ENCODE assay signal across 31 mouse cellular contexts in the genomic region with DNA sequence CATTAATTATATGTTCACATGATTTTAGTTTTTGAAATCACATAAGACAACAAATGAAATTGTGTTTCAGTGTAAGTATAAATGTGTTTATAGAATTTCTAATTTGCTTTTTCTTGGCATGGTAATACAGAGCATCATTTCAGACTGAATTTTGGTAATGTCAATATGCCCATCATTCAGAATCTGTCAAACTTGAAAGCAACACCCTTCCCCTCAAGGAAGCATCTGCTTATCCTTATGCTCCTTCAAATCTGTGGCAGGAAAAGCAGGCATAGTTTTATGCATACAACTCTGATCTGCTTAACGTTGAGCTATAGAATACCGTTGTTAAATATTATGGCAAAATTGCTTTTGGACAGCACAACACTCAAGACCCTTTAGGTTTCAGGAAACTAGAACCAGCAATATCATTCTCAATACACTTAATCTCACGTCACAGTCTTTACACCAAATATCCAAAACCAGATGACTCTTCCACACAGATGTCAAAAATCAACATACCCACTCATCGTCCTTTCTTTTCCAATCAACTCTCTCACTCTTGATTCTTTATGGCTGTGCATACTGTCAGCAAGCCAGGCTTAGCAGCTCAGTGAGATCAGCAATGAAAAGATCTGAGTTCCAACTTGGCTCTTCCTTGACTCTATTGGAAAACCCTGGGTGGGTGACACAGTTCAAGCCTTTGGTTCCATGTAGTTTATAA. TPM values are rescaled to one million over a fixed set of nuclear protein-coding genes. Genes with fewer than 3 reads are reported as not detected.
DNase-seq lines count a peak whose midpoint lies in the region; ATAC-seq lines count a peak whose summit lies in the region.
"Had no signal": no experiment of that assay in that cellular context is flagged by ENCODE, and none has a peak within 500 bp of the region (broad histone marks: within the 10 kb centered on the region; RNA-seq: fewer than 3 reads in every experiment).

No protein-coding gene starts in this region.

- no peaks in the 10 kb centered on the region for H3K27me3 ChIP-seq in forebrain, embryonic 13.5 days
- H3K27me3 ChIP-seq in forebrain, embryonic 10.5 days (ENCODE audit: poor library complexity, severe bottlenecking) = no peaks in the 10 kb centered on the region
- H3K27me3 ChIP-seq in hindbrain, embryonic 11.5 days (ENCODE audit: control insufficient read depth, insufficient read depth, low read length) = no peaks in the 10 kb centered on the region
- H3K27me3 ChIP-seq in kidney, embryonic 15.5 days = no peaks in the 10 kb centered on the region
- H3K27me3 ChIP-seq: CH12.LX; embryonic facial prominence, embryonic 12.5 days; heart, embryonic 12.5 days; heart, embryonic 15.5 days; Patski had no signal

- no peak overlapping the region for H3K4me3 ChIP-seq in forebrain, embryonic 13.5 days
- H3K4me3 ChIP-seq in forebrain, embryonic 10.5 days = no peak overlapping the region
- no peak overlapping the region for H3K4me3 ChIP-seq in hindbrain, embryonic 11.5 days (ENCODE audit: low read depth, low read length)
- no peak overlapping the region for H3K4me3 ChIP-seq in kidney, embryonic 15.5 days (replicated peaks)
- H3K4me3 ChIP-seq: embryonic facial prominence, embryonic 12.5 days; heart, embryonic 12.5 days; heart, embryonic 15.5 days; hindbrain, embryonic 10.5 days had no signal

- H3K9ac ChIP-seq in forebrain, embryonic 13.5 days = no peak overlapping the region
- no peak overlapping the region for H3K9ac ChIP-seq in hindbrain, embryonic 11.5 days (ENCODE audit: low read depth, low read length)
- no peak overlapping the region for H3K9ac ChIP-seq in kidney, embryonic 15.5 days
- H3K9ac ChIP-seq: embryonic facial prominence, embryonic 12.5 days; heart, embryonic 12.5 days; heart, embryonic 15.5 days; hindbrain, embryonic 14.5 days had no signal

- no peak for DNase-seq in forebrain, embryonic 10.5 days (ENCODE audit: extremely low spot score, low spot score)
- no peak for DNase-seq in frontal cortex, adult 2 months (ENCODE audit: extremely low spot score in 1 of 2, low spot score in 1 of 2)
- peak; percentile 15 for DNase-seq in brain, adult 2 months (ENCODE audit: low read depth, low spot score)
- DNase-seq in brain, embryonic 18.5 days (ENCODE audit: low read depth, low spot score) = peak; percentile 57
- no peak for DNase-seq in hindbrain, embryonic 11.5 days (ENCODE audit: low spot score)
- DNase-seq: adrenal gland, postnatal 10 days; adrenal gland, postnatal 36 days; B cell, adult 2 months; cerebellum, adult 18-20 months; cerebellum, adult 9-10 months; cerebellum, postnatal 14 days; gastrocnemius, postnatal 25 days; heart, adult 18-20 months; heart, postnatal 10 days; heart, postnatal 36 days; kidney, adult 18-20 months; kidney, adult 9 months had no signal

- H3K27ac ChIP-seq in forebrain, embryonic 13.5 days = no peak overlapping the region
- H3K27ac ChIP-seq in forebrain, embryonic 10.5 days = no peak overlapping the region
- no peak overlapping the region for H3K27ac ChIP-seq in hindbrain, embryonic 11.5 days (ENCODE audit: low read depth, low read length)
- no peak overlapping the region for H3K27ac ChIP-seq in kidney, embryonic 15.5 days
- H3K27ac ChIP-seq: embryonic facial prominence, embryonic 12.5 days; heart, embryonic 15.5 days; hindbrain, embryonic 10.5 days; hindbrain, embryonic 14.5 days; hindbrain, postnatal 0 days had no signal

- no peaks in the 10 kb centered on the region for H3K4me1 ChIP-seq in forebrain, embryonic 13.5 days
- H3K4me1 ChIP-seq in forebrain, embryonic 10.5 days = no peaks in the 10 kb centered on the region
- H3K4me1 ChIP-seq in hindbrain, embryonic 11.5 days (replicated peaks; ENCODE audit: control insufficient read depth, insufficient read depth, low read length) = no peaks in the 10 kb centered on the region
- H3K4me1 ChIP-seq in kidney, embryonic 15.5 days = no peaks in the 10 kb centered on the region
- H3K4me1 ChIP-seq: embryonic facial prominence, embryonic 12.5 days; heart, embryonic 12.5 days; heart, embryonic 15.5 days; hindbrain, embryonic 10.5 days had no signal

- ATAC-seq in forebrain, embryonic 13.5 days = peak; percentile 80; the same call in 1 of the 2 replicates
- ATAC-seq in frontal cortex, adult (ENCODE audit: low TSS enrichment) = peak; percentile 31; the same call in 1 of the 2 replicates
- no peak for ATAC-seq in hindbrain, embryonic 11.5 days (ENCODE audit: low FRiP score)
- ATAC-seq in kidney, embryonic 15.5 days (replicated peaks; ENCODE audit: low FRiP score) = no peak
- ATAC-seq: hindbrain, postnatal 0 days; inflammation-experienced regulatory T-cells, adult 6 months; intestine, embryonic 16.5 days; Patski had no signal

- H3K36me3 ChIP-seq in forebrain, embryonic 13.5 days (ENCODE audit: poor library complexity, severe bottlenecking) = peaks cover 8% of the 10 kb centered on the region
- peaks cover 21% of the 10 kb centered on the region for H3K36me3 ChIP-seq in forebrain, embryonic 10.5 days (replicated peaks)
- no peaks in the 10 kb centered on the region for H3K36me3 ChIP-seq in hindbrain, embryonic 11.5 days (ENCODE audit: control insufficient read depth, insufficient read depth, low read length)
- peaks cover 5% of the 10 kb centered on the region; the same call in 1 of the 2 replicates for H3K36me3 ChIP-seq in kidney, embryonic 15.5 days
- H3K36me3 ChIP-seq: heart, embryonic 12.5 days; heart, embryonic 15.5 days had no signal

- no peaks in the 10 kb centered on the region; the same call in 1 of the 2 replicates for H3K9me3 ChIP-seq in forebrain, embryonic 13.5 days (replicated peaks)
- H3K9me3 ChIP-seq in forebrain, embryonic 10.5 days = peaks cover 6% of the 10 kb centered on the region; the same call in 1 of the 2 replicates
- no peaks in the 10 kb centered on the region for H3K9me3 ChIP-seq in hindbrain, embryonic 11.5 days (ENCODE audit: control insufficient read depth, low read length)
- 0 out of 2 replicates have a peak, but pooled peaks cover 4% of the 10 kb centered on the region for H3K9me3 ChIP-seq in kidney, embryonic 15.5 days (replicated peaks)
- H3K9me3 ChIP-seq: embryonic facial prominence, embryonic 12.5 days; G1E; heart, embryonic 12.5 days; heart, embryonic 15.5 days had no signal

- WGBS in forebrain, embryonic 13.5 days = 85% methylated on average over 4 of the region's 4 CpGs
- 93% methylated on average over 4 of the region's 4 CpGs for WGBS in forebrain, embryonic 10.5 days
- WGBS in hindbrain, embryonic 11.5 days = 94% methylated on average over 4 of the region's 4 CpGs
- WGBS in kidney, embryonic 15.5 days = 87% methylated on average over 4 of the region's 4 CpGs

- H3K4me2 ChIP-seq in forebrain, embryonic 13.5 days = no peak overlapping the region
- H3K4me2 ChIP-seq in hindbrain, embryonic 11.5 days (replicated peaks; ENCODE audit: low read depth, low read length) = no peak overlapping the region
- H3K4me2 ChIP-seq in kidney, embryonic 15.5 days = no peak overlapping the region
- H3K4me2 ChIP-seq: embryonic facial prominence, embryonic 12.5 days; heart, embryonic 12.5 days; heart, embryonic 15.5 days; hindbrain, embryonic 14.5 days had no signal

RNA-seq across cellular contexts. Expression of a gene that starts 49.7 kb away (rescaled TPM):
- 24.7 and 25.7 TPM in 2 replicates for polyA plus RNA-seq in forebrain, embryonic 13.5 days (2015; fragmentation: Nextera tagmentation; extraction: Ambion mirVana)
- polyA plus RNA-seq in forebrain, embryonic 10.5 days (2016; fragmentation: Nextera tagmentation; extraction: Ambion mirVana) = 21.7 and 23.3 TPM in 2 replicates
- polyA plus RNA-seq in frontal cortex, adult 2 months (2012; rRNA removed) = 13.7 and 14.5 TPM in 2 replicates
- polyA plus RNA-seq in hindbrain, embryonic 11.5 days (2014; fragmentation: Nextera tagmentation; extraction: Ambion mirVana) = 24.4 and 31.0 TPM in 2 replicates
- polyA plus RNA-seq in kidney, embryonic 15.5 days (2015; fragmentation: Nextera tagmentation; extraction: Ambion mirVana) = 26.1 and 26.5 TPM in 2 replicates

RNA-seq across cellular contexts. Expression of a gene that starts 49.8 kb away (rescaled TPM):
- 15.8 and 20.1 TPM in 2 replicates for polyA plus RNA-seq in forebrain, embryonic 13.5 days (2015; fragmentation: Nextera tagmentation; extraction: Ambion mirVana)
- 21.0 and 21.6 TPM in 2 replicates for polyA plus RNA-seq in forebrain, embryonic 10.5 days (2016; fragmentation: Nextera tagmentation; extraction: Ambion mirVana)
- 10.9 and 11.8 TPM in 2 replicates for polyA plus RNA-seq in frontal cortex, adult 2 months (2012; rRNA removed)
- polyA plus RNA-seq in hindbrain, embryonic 11.5 days (2014; fragmentation: Nextera tagmentation; extraction: Ambion mirVana) = 18.4 and 18.8 TPM in 2 replicates
- 17.8 and 19.5 TPM in 2 replicates for polyA plus RNA-seq in kidney, embryonic 15.5 days (2015; fragmentation: Nextera tagmentation; extraction: Ambion mirVana)

Comparison
In these comparisons a context has a peak if more than half of its experiments do, and no peak if none do; other contexts are left out.
1. ATAC-seq: peak in forebrain, embryonic 13.5 days (single experiment) and frontal cortex, adult (single experiment); none in hindbrain, embryonic 11.5 days (single experiment) and kidney, embryonic 15.5 days (single experiment).
2. DNase-seq: peak in brain, adult 2 months (single experiment) and brain, embryonic 18.5 days (single experiment); none in forebrain, embryonic 10.5 days (single experiment), frontal cortex, adult 2 months (0 of 2) and hindbrain, embryonic 11.5 days (single experiment).